In the genomic region with DNA sequence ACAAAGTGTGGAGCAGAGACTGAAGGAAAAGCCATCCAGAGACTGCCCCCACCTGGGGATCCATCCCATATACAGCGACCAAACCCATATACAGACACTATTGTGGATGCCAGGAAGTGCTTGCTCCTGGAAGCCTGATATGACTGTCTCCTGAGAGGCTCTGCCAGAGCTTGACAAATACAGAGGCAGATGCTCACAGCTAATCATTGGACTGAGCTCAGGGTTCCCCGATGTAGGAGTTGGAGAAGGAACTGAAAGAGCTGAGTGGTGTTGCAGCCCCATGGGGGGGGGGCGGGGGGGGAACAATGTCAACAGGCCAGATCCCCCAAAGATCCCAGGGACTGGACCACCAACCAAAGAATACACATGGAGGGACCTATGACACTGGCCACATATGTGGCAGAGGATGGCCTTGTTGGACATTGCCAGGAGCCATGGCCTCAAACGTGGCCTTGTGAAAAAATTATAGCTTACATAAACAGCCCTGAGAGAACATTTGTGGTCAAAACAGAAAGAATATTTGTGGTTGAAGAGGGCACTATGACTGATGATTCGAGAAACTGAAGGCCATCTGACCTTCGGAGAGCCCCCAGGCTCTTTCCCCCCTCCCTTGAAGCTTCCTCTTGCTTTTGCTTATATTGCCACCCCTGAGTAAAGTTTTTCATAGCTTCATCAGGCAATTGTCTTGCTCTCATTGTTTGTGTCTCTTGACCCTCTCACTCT, we compare ENCODE assay signal across 19 mouse cellular contexts. TPM values are rescaled to one million over a fixed set of nuclear protein-coding genes. Genes with fewer than 3 reads are reported as not detected.
"Had no signal": no experiment of that assay in that cellular context is flagged by ENCODE, and none has a peak within 500 bp of the region (broad histone marks: within the 10 kb centered on the region; RNA-seq: fewer than 3 reads in every experiment).

No protein-coding gene starts in this region.

RNA-seq across cellular contexts. Expression of a gene that starts 4.2 kb away (rescaled TPM):
- total RNA-seq: layer of hippocampus, adult 8-10 months; layer of hippocampus, postnatal 14 days; left cerebral cortex, adult 18-20 months; left cerebral cortex, postnatal 10 days had no signal

RNA-seq across cellular contexts. Expression of a gene that starts 27.4 kb away (rescaled TPM):
- total RNA-seq: layer of hippocampus, adult 8-10 months; layer of hippocampus, postnatal 14 days; left cerebral cortex, adult 18-20 months; left cerebral cortex, postnatal 10 days; left cerebral cortex, postnatal 4 days had no signal
- polyA plus RNA-seq: kidney, embryonic 15.5 days; large intestine, adult 2 months; limb, embryonic 14.5 days; liver, embryonic 12.5 days; liver, embryonic 16.5 days; lung, embryonic 15.5 days; midbrain, embryonic 10.5 days; midbrain, embryonic 14.5 days; myocyte; neural tube, embryonic 11.5 days; neural tube, embryonic 15.5 days; stomach, embryonic 14.5 days; thymus, adult 2 months; urinary bladder, adult 2 months had no signal
